Comparison of ENCODE assay signal across 22 mouse cellular contexts in the genomic region with DNA sequence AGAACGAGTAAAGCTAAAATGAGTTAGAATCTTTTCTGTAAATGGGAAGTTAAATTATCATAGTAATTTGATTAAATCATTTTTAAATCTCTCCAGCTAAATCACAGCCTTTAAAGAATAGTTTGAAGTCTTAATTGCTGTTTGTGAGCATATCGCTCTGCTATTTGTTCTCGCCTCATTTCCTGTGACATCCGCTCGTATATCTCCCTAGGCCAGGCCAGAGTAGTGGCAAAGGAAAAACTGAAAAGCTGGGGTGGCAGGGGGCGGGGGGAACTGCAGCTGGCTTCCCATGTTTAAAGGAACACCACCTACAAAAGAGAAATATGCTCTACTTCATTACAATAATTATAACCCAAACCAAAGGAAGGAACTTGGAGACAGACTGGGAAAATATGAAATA. TPM values are rescaled to one million over a fixed set of nuclear protein-coding genes. Genes with fewer than 3 reads are reported as not detected.
DNase-seq lines count a peak whose midpoint lies in the region; ATAC-seq and TF ChIP-seq lines count a peak whose summit lies in the region.
"Had no signal": no experiment of that assay in that cellular context is flagged by ENCODE, and none has a peak within 500 bp of the region (broad histone marks: within the 10 kb centered on the region; RNA-seq: fewer than 3 reads in every experiment).

No protein-coding gene starts in this region.

- no peak overlapping the region for H3K4me3 ChIP-seq in heart, postnatal 0 days (ENCODE audit: low read depth, low read length)
- H3K4me3 ChIP-seq in heart, embryonic 11.5 days (ENCODE audit: low read depth, low read length), result no peak overlapping the region
- H3K4me3 ChIP-seq in lung, postnatal 0 days (ENCODE audit: low read depth, low read length), result no peak overlapping the region
- H3K4me3 ChIP-seq in left cerebral cortex, adult 2 months, result no peak overlapping the region
- H3K4me3 ChIP-seq: heart, adult 2 months; heart, embryonic 15.5 days; hindbrain, embryonic 10.5 days; limb, embryonic 13.5 days; neural tube, embryonic 15.5 days had no signal

- no peak for ATAC-seq in heart, postnatal 0 days (ENCODE audit: insufficient read depth, low read depth)
- ATAC-seq in heart, embryonic 11.5 days (replicated peaks; ENCODE audit: insufficient number of reproducible peaks, low FRiP score, low TSS enrichment), result no peak
- ATAC-seq in lung, postnatal 0 days, result no peak
- ATAC-seq in common myeloid progenitor, adult 5-6 weeks (replicated peaks; ENCODE audit: low read depth, poor library complexity, severe bottlenecking), result peak; percentile 47; the same call in 1 of the 2 replicates
- ATAC-seq: midbrain, embryonic 16.5 days had no signal

- WGBS in heart, postnatal 0 days, result 68% methylated on average over 6 of the region's 6 CpGs
- WGBS in heart, embryonic 11.5 days (ENCODE audit: insufficient replicate concordance), result 74% methylated on average over 6 of the region's 6 CpGs
- 48% methylated on average over 6 of the region's 6 CpGs for WGBS in lung, postnatal 0 days

- H3K27ac ChIP-seq in heart, postnatal 0 days (ENCODE audit: low read depth), result no peak overlapping the region
- H3K27ac ChIP-seq in heart, embryonic 11.5 days (ENCODE audit: low read depth, low read length), result no peak overlapping the region
- no peak overlapping the region for H3K27ac ChIP-seq in lung, postnatal 0 days (ENCODE audit: low read length)
- H3K27ac ChIP-seq in left cerebral cortex, adult 2 months, result no peak overlapping the region
- H3K27ac ChIP-seq: heart, adult 2 months; heart, embryonic 15.5 days; hindbrain, embryonic 10.5 days; limb, embryonic 13.5 days; liver, embryonic 14.5 days; neural tube, embryonic 15.5 days had no signal

- H3K27me3 ChIP-seq in heart, postnatal 0 days (ENCODE audit: control insufficient read depth, insufficient read depth, low read length), result no peaks in the 10 kb centered on the region
- no peaks in the 10 kb centered on the region for H3K27me3 ChIP-seq in heart, embryonic 11.5 days (ENCODE audit: control insufficient read depth, insufficient read depth, low read length)
- no peaks in the 10 kb centered on the region for H3K27me3 ChIP-seq in lung, postnatal 0 days (replicated peaks; ENCODE audit: insufficient read depth, low read length)
- H3K27me3 ChIP-seq: heart, embryonic 15.5 days; limb, embryonic 13.5 days; neural tube, embryonic 15.5 days had no signal

- intact Hi-C loops in left cerebral cortex, adult 2 months (cut with DNase I), result no loop called here

- peak; percentile 9 for DNase-seq in heart, postnatal 0 days (ENCODE audit: low spot score)
- DNase-seq in lung, postnatal 0 days (ENCODE audit: low spot score), result peak; percentile 31
- no peak for DNase-seq in lung, adult 18-20 months
- peak; percentile 15 for DNase-seq in mesoderm, embryonic 11.5 days (ENCODE audit: low read depth, low spot score)
- DNase-seq in left cerebral cortex, adult 2 months (ENCODE audit: extremely low spot score in 1 of 2, low spot score in 2 of 2), result no peak
- DNase-seq: B cell, adult 2 months; cerebellum, adult 9-11 months; gastrocnemius, postnatal 14 days; heart, adult 2 months; lung, postnatal 14 days; right cerebral cortex, postnatal 4 days; thymus, adult 2 months had no signal

- no peaks in the 10 kb centered on the region for H3K9me3 ChIP-seq in heart, postnatal 0 days (replicated peaks; ENCODE audit: control insufficient read depth, low read length)
- H3K9me3 ChIP-seq in heart, embryonic 11.5 days (replicated peaks; ENCODE audit: control insufficient read depth, low read length), result no peaks in the 10 kb centered on the region
- H3K9me3 ChIP-seq in lung, postnatal 0 days (ENCODE audit: low read length), result no peaks in the 10 kb centered on the region
- H3K9me3 ChIP-seq: heart, embryonic 15.5 days; hindbrain, embryonic 10.5 days; limb, embryonic 13.5 days; neural tube, embryonic 15.5 days had no signal

- TF ChIP-seq CTCF in heart, postnatal 0 days (IDR thresholded peaks at IDR 0.05; ENCODE audit: low read depth), result no peak
- TF ChIP-seq CTCF in lung, postnatal 0 days (IDR thresholded peaks at IDR 0.05), result no peak
- TF ChIP-seq CTCF in left cerebral cortex, adult 2 months (IDR thresholded peaks at IDR 0.05), result no peak

- H3K36me3 ChIP-seq in heart, postnatal 0 days (replicated peaks; ENCODE audit: control insufficient read depth, insufficient read depth, low read length), result peaks cover 5% of the 10 kb centered on the region; the same call in 1 of the 2 replicates
- no peaks in the 10 kb centered on the region for H3K36me3 ChIP-seq in heart, embryonic 11.5 days (ENCODE audit: control insufficient read depth, insufficient read depth, low read length)
- H3K36me3 ChIP-seq in lung, postnatal 0 days (ENCODE audit: insufficient read depth, low read length), result no peaks in the 10 kb centered on the region
- H3K36me3 ChIP-seq: hindbrain, embryonic 10.5 days; limb, embryonic 13.5 days; neural tube, embryonic 15.5 days had no signal

- no peaks in the 10 kb centered on the region for H3K4me1 ChIP-seq in heart, postnatal 0 days (ENCODE audit: control insufficient read depth, insufficient read depth)
- H3K4me1 ChIP-seq in heart, embryonic 11.5 days (ENCODE audit: control insufficient read depth, insufficient read depth, low read length), result no peaks in the 10 kb centered on the region
- no peaks in the 10 kb centered on the region for H3K4me1 ChIP-seq in lung, postnatal 0 days (ENCODE audit: insufficient read depth, low read depth, low read length)
- H3K4me1 ChIP-seq: heart, embryonic 15.5 days; hindbrain, embryonic 10.5 days; limb, embryonic 13.5 days had no signal

- H3K9ac ChIP-seq in heart, postnatal 0 days (replicated peaks; ENCODE audit: low read depth, low read length), result no peak overlapping the region
- H3K9ac ChIP-seq in heart, embryonic 11.5 days (ENCODE audit: low read depth, low read length), result no peak overlapping the region
- no peak overlapping the region for H3K9ac ChIP-seq in lung, postnatal 0 days (replicated peaks; ENCODE audit: low read depth)
- H3K9ac ChIP-seq: heart, embryonic 15.5 days; limb, embryonic 13.5 days; liver, embryonic 14.5 days; neural tube, embryonic 15.5 days had no signal

- TF ChIP-seq EP300 in heart, postnatal 0 days (IDR thresholded peaks at IDR 0.05; ENCODE audit: low read depth), result no peak
- no peak for TF ChIP-seq EP300 in lung, postnatal 0 days (IDR thresholded peaks at IDR 0.05)

- H3K4me2 ChIP-seq in heart, postnatal 0 days (ENCODE audit: low read depth, low read length), result no peak overlapping the region
- H3K4me2 ChIP-seq in heart, embryonic 11.5 days, result no peak overlapping the region
- no peak overlapping the region for H3K4me2 ChIP-seq in lung, postnatal 0 days (replicated peaks; ENCODE audit: low read depth, low read length)
- H3K4me2 ChIP-seq: heart, embryonic 15.5 days; limb, embryonic 13.5 days; neural tube, embryonic 15.5 days had no signal

RNA-seq across cellular contexts. Expression of gene Ush2a, which starts 54.4 kb away (rescaled TPM):
- 0.11 and 0.77 TPM in 2 replicates for total RNA-seq in heart, postnatal 0 days (2014; rRNA removed; ENCODE audit: low replicate concordance)
- 0.10 TPM in 1 of 2 replicates, not detected in the other for polyA plus RNA-seq in heart, postnatal 0 days (2015; fragmentation: Nextera tagmentation; extraction: Ambion mirVana)
- 0.03 and 0.30 TPM in 2 replicates for polyA plus RNA-seq in heart, embryonic 11.5 days (2014; fragmentation: Nextera tagmentation; extraction: Ambion mirVana)
- 0.06 and 0.14 TPM in 2 replicates for polyA plus RNA-seq in lung, postnatal 0 days (2015; fragmentation: Nextera tagmentation; extraction: Ambion mirVana)
- not detected in 2 replicates for total RNA-seq in common myeloid progenitor, adult 5-6 weeks (2017)
- total RNA-seq in left cerebral cortex, adult 2 months (2021), result under 1 TPM; 0.05 to 0.37 TPM
- total RNA-seq: gastrocnemius, postnatal 14 days; megakaryocyte-erythroid progenitor cell, adult 5-6 weeks had no signal
- polyA plus RNA-seq: heart, adult 2 months; stomach, embryonic 16.5 days had no signal

Comparison
In these comparisons a context has a peak if more than half of its experiments do, and no peak if none do; other contexts are left out.
1. DNase-seq: peak in heart, postnatal 0 days (single experiment), lung, postnatal 0 days (single experiment) and mesoderm, embryonic 11.5 days (single experiment); none in lung, adult 18-20 months (0 of 2) and left cerebral cortex, adult 2 months (0 of 2).